Mouse (Mus musculus) midbrain, postnatal 0 days (tissue): ENCODE measurements at regions not wholly inside any gene's neighbourhood (a gene's known extent, or its start where the extent isn't known, plus 50 kb on each side); places are given as distances from the start of the nearest gene placed in this dataset.

ENCODE experiments used
- ATAC-seq: fragments of 200-750 bp; cut with Nextera tagmentation; 2 replicates; pipeline ENCODE4 v1.8.0; 2017; ENCODE audit warnings: moderate number of reproducible peaks, mild to moderate bottlenecking, moderate TSS enrichment, moderate library complexity; ENCODE audit not compliant: low FRiP score
- DNase-seq: peaks from one replicate; pipeline ENCODE4 v3.0.0-alpha.2; 2015; ENCODE audit warnings: low spot score
- H3K27ac ChIP-seq: fragments of 300-500 bp; sonication (generic); 2 replicates; pipeline ENCODE4 v1.5.1; 2014; ENCODE audit warnings: low read depth, mild to moderate bottlenecking, low read length, mixed read lengths
- H3K27me3 ChIP-seq: fragments of 300-500 bp; sonication (generic); 2 replicates; pipeline ENCODE4 v1.6.1; 2014; ENCODE audit warnings: low read length, control low read depth, mixed read lengths; ENCODE audit not compliant: insufficient read depth
- H3K36me3 ChIP-seq: fragments of 300-500 bp; sonication (generic); 2 replicates; pipeline ENCODE4 v1.6.1; 2014; ENCODE audit warnings: low read length, control low read depth, mixed read lengths; ENCODE audit not compliant: insufficient read depth
- H3K4me1 ChIP-seq: fragments of 300-500 bp; sonication (generic); 2 replicates; pipeline ENCODE4 v1.6.1; 2014; ENCODE audit warnings: mild to moderate bottlenecking, control low read depth, antibody characterized with exemption, low read length, mixed read lengths; ENCODE audit not compliant: insufficient read depth
- H3K4me2 ChIP-seq: fragments of 300-500 bp; sonication (generic); 2 replicates; pipeline ENCODE4 v1.6.1; 2014; ENCODE audit warnings: low read depth, mild to moderate bottlenecking, low read length, mixed read lengths; ENCODE audit not compliant: poor library complexity, severe bottlenecking
- H3K4me3 ChIP-seq: fragments of 300-500 bp; sonication (generic); 2 replicates; pipeline ENCODE4 v1.5.1; 2014; ENCODE audit warnings: low read depth, mild to moderate bottlenecking, low read length, moderate library complexity
- H3K9ac ChIP-seq: fragments of 300-500 bp; sonication (generic); replicated peaks from 2 replicates; pipeline ENCODE4 v1.6.1; 2014; ENCODE audit warnings: mild to moderate bottlenecking, low read length, moderate library complexity, mixed read lengths; ENCODE audit not compliant: poor library complexity, severe bottlenecking
- H3K9me3 ChIP-seq: fragments of 300-500 bp; sonication (generic); 2 replicates; pipeline ENCODE4 v1.6.1; 2016; ENCODE audit warnings: low read length, control low read depth
- CTCF ChIP-seq: IDR thresholded peaks from 2 replicates; pipeline ENCODE4 v1.5.1; 2016; ENCODE audit warnings: antibody characterized with exemption, mild to moderate bottlenecking
- WGBS: fragments of 180-500 bp; shearing (Covaris S2); extraction: QIAGEN DNeasy Blood & Tissue Kit; methylation state at CpG from one replicate; pipeline ENCODE4 v1.1.7; 2014; 5-methylcytosine and 5-hydroxymethylcytosine counted together

DNA sequence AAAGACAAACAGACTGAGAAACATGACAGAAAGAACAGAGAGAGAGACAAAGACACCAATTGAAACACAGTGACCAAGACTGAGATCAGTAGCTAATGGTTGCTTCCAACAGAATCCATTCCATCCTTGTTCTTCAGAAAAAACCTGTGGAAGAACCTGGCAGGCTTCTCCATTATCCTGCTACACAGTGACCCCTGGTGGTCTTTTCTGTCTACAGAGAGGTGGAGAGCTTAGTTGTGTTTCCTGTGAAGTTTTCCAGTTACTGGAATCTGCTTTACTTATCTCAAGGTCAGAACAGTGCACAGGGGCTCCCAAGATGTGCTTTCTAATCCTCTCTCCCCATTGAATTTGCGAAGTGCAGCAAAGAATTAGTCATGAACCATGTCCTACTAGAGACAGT lies 339.1 kb upstream of the Msl3l2 start:
- WGBS, result 81% methylated on average over 1 of the region's 1 CpGs
- H3K4me2 ChIP-seq, result no peak overlapping the region
- DNase-seq, result peak; percentile 71
- H3K27me3 ChIP-seq, result no peaks in the 10 kb centered on the region
- peak; percentile 67 for TF ChIP-seq CTCF
- ATAC-seq, result no peak
- H3K4me1 ChIP-seq, result no peaks in the 10 kb centered on the region
- no peak overlapping the region for H3K9ac ChIP-seq
- no peak overlapping the region for H3K4me3 ChIP-seq
- H3K36me3 ChIP-seq, result no peaks in the 10 kb centered on the region
- no peaks in the 10 kb centered on the region for H3K9me3 ChIP-seq
- H3K27ac ChIP-seq, result no peak overlapping the region

DNA sequence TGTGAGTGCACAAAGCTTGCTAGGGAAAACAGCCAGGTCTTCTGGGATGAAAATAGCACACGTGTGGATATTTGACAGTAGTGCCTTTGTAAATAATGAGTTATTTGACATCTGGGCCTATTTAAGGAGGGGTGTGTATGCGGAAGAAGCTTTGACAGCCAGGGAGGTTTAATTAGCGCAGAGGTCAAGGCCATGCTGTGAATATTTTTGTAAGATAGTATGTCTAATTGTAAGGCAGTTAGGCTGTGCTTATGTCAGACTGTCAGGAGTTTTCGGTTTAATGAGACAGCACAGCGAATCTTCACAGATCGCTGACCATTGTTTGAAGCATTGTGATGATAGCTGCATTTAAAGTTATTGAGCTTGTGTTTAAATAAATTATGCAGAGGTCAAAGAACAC lies 337.1 kb upstream of the Msl3l2 start:
- Histone ChIP-seq H3K4me2 (no peak overlapping the region), H3K4me3 (no peak overlapping the region), H3K9me3 (no peaks in the 10 kb centered on the region), H3K4me1 (no peaks in the 10 kb centered on the region), H3K27me3 (no peaks in the 10 kb centered on the region), H3K9ac (no peak overlapping the region), H3K27ac (no peak overlapping the region), H3K36me3 (no peaks in the 10 kb centered on the region)
- no peak for TF ChIP-seq CTCF
- 48% methylated on average over 6 of the region's 6 CpGs for WGBS
- DNase-seq (peak; percentile 12), ATAC-seq (no peak)

DNA sequence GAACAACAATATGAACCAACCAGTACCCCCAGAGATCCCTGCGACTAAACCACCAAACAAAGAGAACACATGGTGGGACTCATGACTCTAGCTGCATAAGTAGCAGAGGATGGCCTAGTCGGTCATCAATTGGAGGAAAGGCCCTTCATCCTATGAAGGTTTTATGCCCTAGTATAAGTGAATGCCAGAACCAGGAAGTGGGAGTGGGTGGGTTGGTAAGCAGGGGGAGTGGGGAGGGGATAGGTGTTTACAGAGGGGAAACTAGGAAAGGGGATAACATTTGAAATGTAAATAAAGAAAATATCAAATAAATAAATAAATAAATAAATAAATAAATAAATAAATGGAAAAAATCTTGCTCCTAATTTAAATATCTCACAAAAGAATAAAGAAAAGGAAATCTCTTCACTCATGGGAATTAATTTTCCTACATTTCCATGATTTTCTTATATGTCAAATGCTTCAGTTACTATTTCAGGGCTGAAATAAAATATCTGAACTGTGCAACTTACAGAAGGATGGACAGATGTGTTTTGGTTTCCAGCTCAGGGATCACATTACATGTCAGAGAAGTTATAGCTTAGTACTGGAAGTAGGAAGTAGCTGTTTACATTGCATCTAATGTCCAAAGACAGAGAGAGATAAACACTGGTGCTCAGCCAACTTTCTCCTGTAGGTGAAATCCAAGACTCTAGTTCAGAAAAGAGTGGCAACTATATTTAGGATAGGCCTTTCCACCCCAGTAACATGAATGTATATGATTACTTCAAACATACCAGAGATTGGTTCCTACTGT lies 323.8 kb upstream of the Msl3l2 start:
- WGBS, result 86% methylated on average over 2 of the region's 2 CpGs
- H3K9me3 ChIP-seq, result no peaks in the 10 kb centered on the region
- no peak overlapping the region for H3K9ac ChIP-seq
- H3K27ac ChIP-seq, result no peak overlapping the region
- H3K36me3 ChIP-seq, result no peaks in the 10 kb centered on the region
- no peak overlapping the region for H3K4me3 ChIP-seq
- no peak overlapping the region for H3K4me2 ChIP-seq
- H3K27me3 ChIP-seq, result no peaks in the 10 kb centered on the region
- no peaks in the 10 kb centered on the region for H3K4me1 ChIP-seq
- TF ChIP-seq CTCF, result no peak
- no peak for DNase-seq
- ATAC-seq, result no peak

DNA sequence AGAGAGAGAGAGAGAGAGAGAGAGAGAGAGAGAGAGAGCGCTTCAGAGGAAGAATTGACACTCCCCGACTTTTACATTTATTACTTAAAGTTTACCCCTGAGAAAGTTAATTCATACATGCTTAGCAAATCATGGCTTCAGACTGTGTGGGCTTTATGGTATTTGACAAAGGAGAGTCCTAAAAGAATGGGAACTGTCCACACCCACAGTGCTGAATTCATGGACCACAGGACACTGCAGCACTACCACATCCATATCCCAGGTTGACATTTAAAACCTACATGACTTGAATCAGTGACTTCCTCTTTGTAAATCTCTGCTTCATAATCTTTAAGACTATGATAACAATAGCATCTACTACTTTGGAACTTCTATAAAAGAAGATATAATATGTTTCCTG lies 292.8 kb upstream of the Msl3l2 start:
- DNase-seq (no peak), ATAC-seq (no peak)
- Histone ChIP-seq H3K4me2 (no peak overlapping the region), H3K36me3 (no peaks in the 10 kb centered on the region), H3K27me3 (no peaks in the 10 kb centered on the region), H3K9ac (no peak overlapping the region), H3K27ac (no peak overlapping the region), H3K9me3 (no peaks in the 10 kb centered on the region), H3K4me1 (no peaks in the 10 kb centered on the region), H3K4me3 (no peak overlapping the region)
- no peak for TF ChIP-seq CTCF
- WGBS, result 80% methylated on average over 2 of the region's 2 CpGs

DNA sequence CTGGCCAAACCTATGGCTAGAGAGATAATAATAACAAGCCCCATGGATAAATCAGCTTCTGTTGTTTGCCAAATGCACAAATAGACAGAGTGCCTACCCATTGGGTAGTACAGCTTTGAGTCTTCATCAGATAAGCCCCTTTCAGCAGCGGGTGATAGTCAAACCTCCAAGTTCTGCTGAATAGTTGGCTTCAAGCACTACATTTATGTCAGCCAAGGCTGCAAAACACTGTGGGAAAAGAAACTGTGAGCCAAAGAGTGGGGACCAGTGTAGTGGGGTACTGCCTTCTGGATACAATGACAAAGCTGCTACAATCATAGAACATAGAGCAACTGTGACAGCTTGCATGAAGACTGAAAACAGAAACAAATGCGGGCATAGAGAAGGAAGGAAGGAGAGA lies 255.4 kb upstream of the Msl3l2 start:
- 89% methylated on average over 2 of the region's 2 CpGs for WGBS
- H3K4me2 ChIP-seq, result no peak overlapping the region
- H3K4me3 ChIP-seq, result no peak overlapping the region
- H3K9ac ChIP-seq, result no peak overlapping the region
- no peaks in the 10 kb centered on the region for H3K27me3 ChIP-seq
- no peak for ATAC-seq
- no peaks in the 10 kb centered on the region for H3K9me3 ChIP-seq
- H3K4me1 ChIP-seq, result no peaks in the 10 kb centered on the region
- H3K27ac ChIP-seq, result no peak overlapping the region
- no peaks in the 10 kb centered on the region for H3K36me3 ChIP-seq
- DNase-seq, result no peak
- no peak for TF ChIP-seq CTCF

- WGBS, result 80% methylated on average over 3 of the region's 3 CpGs
- no peaks in the 10 kb centered on the region for H3K4me1 ChIP-seq
- no peak overlapping the region for H3K4me2 ChIP-seq
- TF ChIP-seq CTCF, result no peak
- H3K4me3 ChIP-seq, result no peak overlapping the region
- H3K9me3 ChIP-seq, result no peaks in the 10 kb centered on the region
- no peaks in the 10 kb centered on the region for H3K36me3 ChIP-seq
- DNase-seq, result peak; percentile 16
- no peak overlapping the region for H3K9ac ChIP-seq
- no peaks in the 10 kb centered on the region for H3K27me3 ChIP-seq
- ATAC-seq, result no peak
- no peak overlapping the region for H3K27ac ChIP-seq
Observed at GRCm38 (mm10) chr10:55892606-55893005, 214.1 kb upstream of the Msl3l2 start.
